Mouse (Mus musculus) CD4-positive, CD25-positive, alpha-beta regulatory T cell, adult 4 months (primary cell): ENCODE measurements around the gene Gm7029. TPM values are rescaled to one million over a fixed set of nuclear protein-coding genes. Genes with fewer than 3 reads are reported as not detected.
"Not testable (repeated sequence)": the region's sequence is repeated elsewhere in the genome, so short reads cannot be mapped to it uniquely, and the experiment has no call there.

Experiments used
- ATAC-seq: one replicate; pipeline ENCODE4 v1.8.0; 2017
- polyA plus RNA-seq, 2 experiments: library from polyadenylated mRNA; unstranded; fragments of 100-300 nt; shearing (Covaris generic); gene quantifications; one replicate each; pipeline ENCODE4 v1.2.1; 2017

The Gm7029 gene
- polyA plus RNA-seq, 2 experiments from 2014 or later: not detected

GRCm38 (mm10) chr17:33892429-33892828 is 18.8 kb downstream of the Gm7029 start:
- no peak for ATAC-seq

- not testable (repeated sequence) for ATAC-seq
These were observed 19.4 kb downstream of the Gm7029 start for GRCm38 (mm10) chr17:33893011-33893410.

GRCm38 (mm10) chr17:33897114-33897794 is 23.6 kb downstream of the Gm7029 start:
- peak; percentile 58 for ATAC-seq

GRCm38 (mm10) chr17:33898193-33898592 is 24.6 kb downstream of the Gm7029 start:
- not testable (repeated sequence) for ATAC-seq

- no peak for ATAC-seq
These were observed 26.0 kb downstream of the Gm7029 start for GRCm38 (mm10) chr17:33899642-33900041.

GRCm38 (mm10) chr17:33900281-33900988 is 26.8 kb downstream of the Gm7029 start:
- no peak for ATAC-seq

GRCm38 (mm10) chr17:33900989-33901314 is 27.3 kb downstream of the Gm7029 start:
- ATAC-seq: no peak

GRCm38 (mm10) chr17:33901653-33902052 is 28.0 kb downstream of the Gm7029 start:
- ATAC-seq: no peak

- no peak for ATAC-seq
These were observed 28.4 kb downstream of the Gm7029 start for GRCm38 (mm10) chr17:33902079-33902478.

GRCm38 (mm10) chr17:33902491-33902890 is 28.9 kb downstream of the Gm7029 start:
- peak; percentile 84 for ATAC-seq

- not testable (repeated sequence) for ATAC-seq
These were observed 30.4 kb downstream of the Gm7029 start for GRCm38 (mm10) chr17:33903911-33904651.

GRCm38 (mm10) chr17:33904835-33905234 is 31.2 kb downstream of the Gm7029 start, which contains the start of gene Platr17:
Gene Platr17, plus strand, starts transcription at chr17:33905135.
- ATAC-seq: not testable (repeated sequence)

GRCm38 (mm10) chr17:33908331-33909076 is 34.9 kb downstream of the Gm7029 start:
- ATAC-seq: no peak

- ATAC-seq: peak; percentile 88
These were observed 35.6 kb downstream of the Gm7029 start, which contains the start of gene Daxx for GRCm38 (mm10) chr17:33909077-33909868. Gene Daxx, plus strand, starts transcription at chr17:33909414.

- ATAC-seq: peak; percentile 10
These were observed 36.2 kb downstream of the Gm7029 start for GRCm38 (mm10) chr17:33909869-33910250.

GRCm38 (mm10) chr17:33910346-33911051 is 36.9 kb downstream of the Gm7029 start:
- no peak for ATAC-seq

- no peak for ATAC-seq
These were observed 37.6 kb downstream of the Gm7029 start for GRCm38 (mm10) chr17:33911052-33911812.

- ATAC-seq: no peak
These were observed 38.3 kb downstream of the Gm7029 start for GRCm38 (mm10) chr17:33911813-33912414.

GRCm38 (mm10) chr17:33913264-33913663 is 39.6 kb downstream of the Gm7029 start:
- ATAC-seq: no peak

- ATAC-seq: no peak
These were observed 40.3 kb downstream of the Gm7029 start for GRCm38 (mm10) chr17:33913905-33914304.
